Mouse (Mus musculus): ENCODE measurements around the gene Tns1. TPM values are rescaled to one million over a fixed set of nuclear protein-coding genes. Genes with fewer than 3 reads are reported as not detected.

The Tns1 gene
- polyA plus RNA-seq, 1 experiment, result 111 TPM

- no peaks in the 10 kb centered on the region for H3K27me3 ChIP-seq (ENCODE audit: control insufficient read depth, insufficient read depth, insufficient read length)
- peaks cover 18% of the 10 kb centered on the region for H3K36me3 ChIP-seq (ENCODE audit: control insufficient read depth, insufficient read depth)
- no peak overlapping the region for H3K4me3 ChIP-seq
- no peak for TF ChIP-seq MAX (IDR thresholded peaks at IDR 0.05; ENCODE audit: low read depth)
- TF ChIP-seq REST (IDR thresholded peaks at IDR 0.05; ENCODE audit: insufficient read depth, insufficient read length), result no peak
- no peak for TF ChIP-seq SRF (IDR thresholded peaks at IDR 0.05; ENCODE audit: control insufficient read depth, insufficient read length, low read depth)
- TF ChIP-seq MYOG (IDR thresholded peaks at IDR 0.05; ENCODE audit: control insufficient read depth in 1 of 3, insufficient read depth in 1 of 3, insufficient read length in 2 of 3, low read depth in 2 of 3), result no peak
- no peak for TF ChIP-seq TCF12 (IDR thresholded peaks at IDR 0.05; ENCODE audit: insufficient read depth, poor library complexity, severe bottlenecking)
- TF ChIP-seq POLR2A (IDR thresholded peaks at IDR 0.05; ENCODE audit: insufficient read length, low read depth), result no peak
- TF ChIP-seq MYOD1 (IDR thresholded peaks at IDR 0.05; ENCODE audit: control insufficient read depth in 1 of 3, insufficient read length in 2 of 3, low read depth in 2 of 3), result no peak
- no peak for TF ChIP-seq CEBPB (IDR thresholded peaks at IDR 0.05; ENCODE audit: insufficient read depth, poor library complexity, severe bottlenecking)
- no peak for TF ChIP-seq POLR2AphosphoS2 (IDR thresholded peaks at IDR 0.05; ENCODE audit: insufficient read length, low read depth)
- TF ChIP-seq E2F4 (IDR thresholded peaks at IDR 0.05; ENCODE audit: insufficient read depth), result no peak
- TF ChIP-seq TCF3 (IDR thresholded peaks at IDR 0.05; ENCODE audit: insufficient read length, low read depth), result no peak
- no peak for TF ChIP-seq USF1 (IDR thresholded peaks at IDR 0.05; ENCODE audit: low read depth)
- H3K79me2 ChIP-seq (ENCODE audit: control insufficient read depth, insufficient read depth), result peaks cover 18% of the 10 kb centered on the region
- no peak overlapping the region for H3K4me2 ChIP-seq (ENCODE audit: low read depth)
- H3ac ChIP-seq (ENCODE audit: control insufficient read depth, insufficient read length), result no peak overlapping the region
Observed at GRCm38 (mm10) chr1:73946701-73947100, 177.5 kb downstream of the Tns1 start.

GRCm38 (mm10) chr1:73944393-73944792 lies 179.9 kb downstream of the Tns1 start:
- H3ac ChIP-seq (ENCODE audit: control insufficient read depth, insufficient read length), result no peak overlapping the region
- H3K4me3 ChIP-seq, result no peak overlapping the region
- H3K27me3 ChIP-seq (ENCODE audit: control insufficient read depth, insufficient read depth, insufficient read length), result no peaks in the 10 kb centered on the region
- no peak overlapping the region for H3K4me2 ChIP-seq (ENCODE audit: low read depth)
- no peak for TF ChIP-seq E2F4 (IDR thresholded peaks at IDR 0.05; ENCODE audit: insufficient read depth)
- TF ChIP-seq POLR2AphosphoS2 (IDR thresholded peaks at IDR 0.05; ENCODE audit: insufficient read length, low read depth), result no peak
- no peak for TF ChIP-seq MYOD1 (IDR thresholded peaks at IDR 0.05; ENCODE audit: control insufficient read depth in 1 of 3, insufficient read length in 2 of 3, low read depth in 2 of 3)
- H3K79me2 ChIP-seq (ENCODE audit: control insufficient read depth, insufficient read depth), result peaks cover 7% of the 10 kb centered on the region
- H3K36me3 ChIP-seq (ENCODE audit: control insufficient read depth, insufficient read depth), result peaks cover 6% of the 10 kb centered on the region

DNA sequence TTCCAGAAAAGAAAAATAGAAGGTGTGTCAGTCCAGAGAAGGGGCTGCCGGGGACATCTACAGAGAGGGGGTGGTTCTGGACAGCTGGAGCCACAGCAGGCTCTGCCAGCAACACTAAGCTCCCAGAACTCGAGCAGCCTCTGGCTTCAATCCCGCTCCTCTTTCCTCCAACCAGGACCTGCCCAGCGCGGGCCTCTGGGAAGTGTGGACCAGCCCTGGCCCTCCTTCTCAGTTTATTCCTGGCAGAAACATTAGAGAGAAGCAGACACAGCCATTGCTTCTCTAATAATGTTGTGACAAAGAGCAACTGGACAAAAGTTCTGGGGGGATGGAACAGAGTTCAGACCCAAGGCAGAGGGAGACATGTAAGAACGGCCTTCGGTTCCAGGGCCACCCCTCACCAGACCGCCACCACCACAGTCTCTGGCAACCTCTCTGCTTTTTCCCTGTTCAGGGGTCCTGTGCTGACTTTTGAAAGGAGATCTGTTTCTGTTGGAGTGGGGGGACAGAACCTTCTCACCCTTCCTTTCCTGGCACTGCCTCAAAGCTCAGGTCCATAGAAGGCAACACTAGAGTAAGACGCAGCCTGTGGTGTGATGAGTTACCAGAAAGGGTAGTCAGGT lies 180.5 kb downstream of the Tns1 start:
- Histone ChIP-seq H3K36me3 (ENCODE audit: control insufficient read depth, insufficient read depth) (peaks cover 6% of the 10 kb centered on the region), H3K4me2 (ENCODE audit: low read depth) (no peak overlapping the region), H3K79me2 (ENCODE audit: control insufficient read depth, insufficient read depth) (peaks cover 7% of the 10 kb centered on the region), H3ac (ENCODE audit: control insufficient read depth, insufficient read length) (no peak overlapping the region), H3K27me3 (ENCODE audit: control insufficient read depth, insufficient read depth, insufficient read length) (no peaks in the 10 kb centered on the region), H3K4me3 (no peak overlapping the region)
- no peak for TF ChIP-seq POLR2AphosphoS2 (IDR thresholded peaks at IDR 0.05; ENCODE audit: insufficient read length, low read depth)
- no peak for TF ChIP-seq REST (IDR thresholded peaks at IDR 0.05; ENCODE audit: insufficient read depth, insufficient read length)
- no peak for TF ChIP-seq POLR2A (IDR thresholded peaks at IDR 0.05; ENCODE audit: insufficient read length, low read depth)
- no peak for TF ChIP-seq SRF (IDR thresholded peaks at IDR 0.05; ENCODE audit: control insufficient read depth, insufficient read length, low read depth)
- TF ChIP-seq MAX (IDR thresholded peaks at IDR 0.05; ENCODE audit: low read depth), result no peak
- TF ChIP-seq E2F4 (IDR thresholded peaks at IDR 0.05; ENCODE audit: insufficient read depth), result no peak
- TF ChIP-seq USF1 (IDR thresholded peaks at IDR 0.05; ENCODE audit: low read depth), result no peak
- no peak for TF ChIP-seq TCF3 (IDR thresholded peaks at IDR 0.05; ENCODE audit: insufficient read length, low read depth)
- no peak for TF ChIP-seq CEBPB (IDR thresholded peaks at IDR 0.05; ENCODE audit: insufficient read depth, poor library complexity, severe bottlenecking)
- no peak for TF ChIP-seq MYOG (IDR thresholded peaks at IDR 0.05; ENCODE audit: control insufficient read depth in 1 of 3, insufficient read depth in 1 of 3, insufficient read length in 2 of 3, low read depth in 2 of 3)

GRCm38 (mm10) chr1:73943255-73943654 lies 181.0 kb downstream of the Tns1 start:
- Histone ChIP-seq H3K4me3 (no peak overlapping the region), H3K27me3 (ENCODE audit: control insufficient read depth, insufficient read depth, insufficient read length) (no peaks in the 10 kb centered on the region), H3ac (ENCODE audit: control insufficient read depth, insufficient read length) (no peak overlapping the region), H3K4me2 (ENCODE audit: low read depth) (no peak overlapping the region), H3K79me2 (ENCODE audit: control insufficient read depth, insufficient read depth) (peaks cover 7% of the 10 kb centered on the region), H3K36me3 (ENCODE audit: control insufficient read depth, insufficient read depth) (peaks cover 6% of the 10 kb centered on the region)
- TF ChIP-seq TCF3 (IDR thresholded peaks at IDR 0.05; ENCODE audit: insufficient read length, low read depth) (no peak), TCF12 (IDR thresholded peaks at IDR 0.05; ENCODE audit: insufficient read depth, poor library complexity, severe bottlenecking) (no peak), POLR2A (IDR thresholded peaks at IDR 0.05; ENCODE audit: insufficient read length, low read depth) (no peak), SRF (IDR thresholded peaks at IDR 0.05; ENCODE audit: control insufficient read depth, insufficient read length, low read depth) (no peak), MYOD1 (IDR thresholded peaks at IDR 0.05; ENCODE audit: control insufficient read depth in 1 of 3, insufficient read length in 2 of 3, low read depth in 2 of 3) (no peak), REST (IDR thresholded peaks at IDR 0.05; ENCODE audit: insufficient read depth, insufficient read length) (no peak), POLR2AphosphoS2 (IDR thresholded peaks at IDR 0.05; ENCODE audit: insufficient read length, low read depth) (no peak), E2F4 (IDR thresholded peaks at IDR 0.05; ENCODE audit: insufficient read depth) (no peak), MAX (IDR thresholded peaks at IDR 0.05; ENCODE audit: low read depth) (no peak), CEBPB (IDR thresholded peaks at IDR 0.05; ENCODE audit: insufficient read depth, poor library complexity, severe bottlenecking) (no peak), MYOG (IDR thresholded peaks at IDR 0.05; ENCODE audit: control insufficient read depth in 1 of 3, insufficient read depth in 1 of 3, insufficient read length in 2 of 3, low read depth in 2 of 3) (no peak), USF1 (IDR thresholded peaks at IDR 0.05; ENCODE audit: low read depth) (no peak)

- Histone ChIP-seq H3K27me3 (ENCODE audit: control insufficient read depth, insufficient read depth, insufficient read length) (no peaks in the 10 kb centered on the region), H3K36me3 (ENCODE audit: control insufficient read depth, insufficient read depth) (peaks cover 7% of the 10 kb centered on the region), H3K4me2 (ENCODE audit: low read depth) (no peak overlapping the region), H3K4me3 (no peak overlapping the region), H3K79me2 (ENCODE audit: control insufficient read depth, insufficient read depth) (peaks cover 7% of the 10 kb centered on the region), H3ac (ENCODE audit: control insufficient read depth, insufficient read length) (no peak overlapping the region)
- TF ChIP-seq POLR2AphosphoS2 (IDR thresholded peaks at IDR 0.05; ENCODE audit: insufficient read length, low read depth) (peak; percentile 35), SRF (IDR thresholded peaks at IDR 0.05; ENCODE audit: control insufficient read depth, insufficient read length, low read depth) (no peak)
Observed at GRCm38 (mm10) chr1:73942243-73942642, 182.0 kb downstream of the Tns1 start.
